Mouse (Mus musculus) erythroblast, embryonic 14.5 days (primary cell): ENCODE results near the gene Siglecg.

Experiments
- GATA1 ChIP-seq: IDR thresholded peaks from 2 replicates; pipeline ENCODE4 v1.6.1; 2012; ENCODE audit warnings: low read length, inconsistent platforms, mixed read lengths
- TAL1 ChIP-seq: IDR thresholded peaks from 3 replicates; pipeline ENCODE4 v1.6.1; 2012; ENCODE audit warnings: low read length, inconsistent platforms, mixed read lengths

- TF ChIP-seq GATA1 (no peak), TAL1 (no peak)
Observed at GRCm38 (mm10) chr7:43361442-43361841, 46.6 kb upstream of the Siglecg start.
